Mouse (Mus musculus) G1E (cell line): ENCODE results near the gene Serpinb6b.
"Not testable (repeated sequence)": the region's sequence is repeated elsewhere in the genome, so short reads cannot be mapped to it uniquely, and the experiment has no call there.

Source experiments
- CTCF ChIP-seq: IDR thresholded peaks from 2 replicates; pipeline ENCODE4 v1.5.1; 2012; ENCODE audit warnings: low read depth, low read length, inconsistent platforms, mixed read lengths
- GATA1 ChIP-seq: IDR thresholded peaks from 2 replicates; pipeline ENCODE4 v1.6.1; 2012; ENCODE audit warnings: borderline replicate concordance, low read length, inconsistent platforms, mixed read lengths
- POLR2AphosphoS5 ChIP-seq: IDR thresholded peaks from 2 replicates; pipeline ENCODE4 v1.6.1; 2012; ENCODE audit warnings: low read depth, low read length, inconsistent platforms; ENCODE audit not compliant: insufficient replicate concordance
- TAL1 ChIP-seq: conservative IDR thresholded peaks from 2 replicates; pipeline ENCODE4 v1.6.1; 2012; ENCODE audit warnings: low read depth, low read length, inconsistent platforms, mixed read lengths

GRCm38 (mm10) chr13:32958521-32958920, 6.5 kb upstream of the Serpinb6b start:
- TF ChIP-seq CTCF, TAL1, GATA1, POLR2AphosphoS5: not testable (repeated sequence)
